Mouse (Mus musculus) 3134 (cell line): ENCODE measurements at regions not wholly inside any gene's neighbourhood (a gene's known extent, or its start where the extent isn't known, plus 50 kb on each side); places are given as distances from the start of the nearest gene placed in this dataset.

Experiments used
- DNase-seq: peaks from one replicate; pipeline ENCODE4 v3.0.0-alpha.2; 2011; ENCODE audit warnings: low spot score; ENCODE audit not compliant: insufficient read length; ENCODE audit errors: extremely low read depth

DNA sequence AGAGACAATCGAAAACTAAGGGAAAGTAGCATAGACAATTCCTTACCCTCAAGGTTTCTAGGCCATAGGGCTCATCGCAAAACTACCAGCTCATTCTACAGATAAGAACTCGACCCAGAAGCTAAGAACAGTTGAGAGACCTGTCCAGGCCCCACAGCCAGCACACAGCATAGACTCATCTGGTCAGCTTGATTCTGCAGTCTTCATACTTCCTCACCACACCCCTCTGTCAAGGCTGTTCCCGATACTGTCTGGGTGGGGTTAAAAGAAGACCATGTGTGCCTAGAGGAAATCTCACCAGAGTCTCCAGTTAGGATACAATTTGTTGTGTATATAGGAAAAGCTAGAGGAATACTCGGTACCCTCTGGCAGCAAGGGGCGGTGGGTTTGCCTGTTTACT lies 91.0 kb upstream of the Cpeb4 start:
- no peak for DNase-seq

DNA sequence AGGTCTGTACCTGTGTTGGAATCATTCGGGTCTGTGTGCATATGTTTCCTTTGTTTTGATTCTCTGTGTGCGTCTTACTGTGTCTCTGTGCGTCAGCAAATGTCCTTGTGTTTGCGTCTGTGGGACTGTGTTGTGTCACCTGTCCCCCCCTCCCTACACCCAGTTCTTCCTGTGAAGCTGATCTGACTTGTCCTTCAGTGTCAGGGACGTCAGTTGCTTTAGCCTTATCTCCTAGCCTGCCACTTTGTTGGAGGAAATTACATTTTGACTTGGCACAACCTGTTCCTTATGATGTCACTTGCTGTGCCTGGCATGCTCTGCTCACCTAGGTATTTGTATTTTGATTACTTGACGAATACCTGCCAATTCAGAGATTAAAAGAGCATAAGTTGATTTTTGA lies 90.4 kb upstream of the Cpeb4 start:
- DNase-seq = no peak

DNA sequence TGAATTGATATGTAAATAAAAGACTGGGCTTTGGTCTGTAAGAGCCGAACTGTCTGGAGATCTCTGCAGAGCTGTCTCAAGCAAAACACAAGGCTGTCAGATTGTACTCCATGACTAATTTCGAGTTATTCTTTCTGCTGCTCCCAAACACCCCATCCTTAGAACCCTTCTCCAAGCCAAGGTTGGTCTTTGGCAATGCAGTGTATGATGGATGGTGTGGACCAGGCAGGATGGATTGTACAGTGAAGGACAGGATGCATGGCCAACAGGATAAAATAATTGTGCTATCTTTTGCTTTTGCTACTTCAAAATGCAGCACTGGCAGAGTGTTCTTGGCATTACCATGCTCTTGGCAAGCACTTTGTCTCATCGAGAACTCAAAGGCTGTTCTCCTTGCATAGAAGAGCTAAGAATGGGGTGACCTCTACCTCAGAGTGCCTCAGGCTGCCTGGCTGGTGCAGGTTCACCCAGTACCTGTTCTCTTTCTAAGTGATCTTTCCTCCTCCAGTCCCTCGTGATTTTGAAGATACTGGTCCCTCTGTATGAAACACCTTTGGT lies 88.4 kb upstream of the Cpeb4 start:
- DNase-seq = no peak

DNA sequence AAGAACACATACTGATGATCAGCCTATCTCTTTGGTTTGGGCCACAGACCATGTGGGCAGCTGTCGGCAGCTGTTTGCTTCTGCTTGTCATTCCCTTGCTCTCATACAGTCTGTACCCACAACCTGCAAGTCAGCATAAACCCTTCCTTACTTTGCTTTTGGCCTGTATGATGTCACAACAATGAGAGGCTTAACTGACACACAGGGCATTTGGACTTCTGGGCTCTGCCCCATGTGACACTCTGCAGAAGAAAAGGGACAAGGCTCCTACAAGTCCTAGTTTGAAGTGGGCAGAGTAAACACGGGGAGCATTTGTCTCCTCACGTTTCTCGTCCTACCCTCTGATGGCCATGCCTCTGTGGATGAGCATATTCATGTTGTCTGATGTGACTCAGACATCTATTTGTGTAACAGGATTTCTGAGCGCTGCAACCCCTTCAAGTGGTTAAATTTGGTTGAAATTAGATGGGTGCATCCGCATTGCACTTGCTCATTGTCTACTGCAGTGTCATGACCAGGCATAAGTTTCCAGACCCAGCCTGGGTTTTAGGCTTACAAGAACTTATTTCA lies 87.6 kb upstream of the Cpeb4 start:
- DNase-seq = no peak

DNA sequence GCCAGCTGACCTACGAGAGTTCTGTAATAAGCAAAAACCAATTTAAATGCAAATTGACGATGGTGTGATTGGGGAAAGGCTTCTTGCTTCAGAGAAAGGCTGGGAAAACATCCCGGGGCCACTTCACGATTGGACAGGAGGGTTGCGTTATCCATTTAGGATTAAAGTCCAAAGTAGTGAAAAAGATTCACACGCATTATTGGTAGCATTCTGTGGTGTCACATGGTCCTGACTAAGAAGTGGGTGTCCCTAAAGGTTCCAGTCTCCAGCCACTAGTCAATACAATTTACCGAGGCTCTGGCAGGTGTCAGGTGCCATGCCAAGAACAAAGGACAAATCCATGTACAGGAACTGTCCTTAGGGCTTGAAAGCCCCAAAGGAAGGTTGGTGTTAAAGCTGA lies 86.9 kb upstream of the Cpeb4 start:
- DNase-seq = no peak

DNA sequence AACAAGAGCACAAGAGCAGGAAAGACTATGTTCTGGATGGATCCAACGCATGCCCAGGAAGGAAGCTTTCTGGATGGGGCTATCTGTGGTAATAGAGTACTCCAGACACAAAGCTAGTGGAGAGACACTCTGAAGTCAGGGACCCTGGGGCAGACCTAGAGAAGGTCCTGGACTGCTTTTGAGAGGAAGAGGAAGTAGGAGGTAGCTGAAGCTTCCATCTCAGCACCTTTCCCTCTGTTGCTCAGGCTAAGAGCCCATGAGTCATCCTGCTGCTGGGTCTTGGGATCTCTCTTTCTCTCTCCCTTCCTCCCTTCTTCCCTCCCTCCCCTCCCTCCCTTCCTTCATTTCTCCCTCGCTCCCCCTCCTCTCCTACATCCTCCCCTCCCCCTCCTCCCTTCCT lies 84.6 kb upstream of the Cpeb4 start:
- no peak for DNase-seq

DNA sequence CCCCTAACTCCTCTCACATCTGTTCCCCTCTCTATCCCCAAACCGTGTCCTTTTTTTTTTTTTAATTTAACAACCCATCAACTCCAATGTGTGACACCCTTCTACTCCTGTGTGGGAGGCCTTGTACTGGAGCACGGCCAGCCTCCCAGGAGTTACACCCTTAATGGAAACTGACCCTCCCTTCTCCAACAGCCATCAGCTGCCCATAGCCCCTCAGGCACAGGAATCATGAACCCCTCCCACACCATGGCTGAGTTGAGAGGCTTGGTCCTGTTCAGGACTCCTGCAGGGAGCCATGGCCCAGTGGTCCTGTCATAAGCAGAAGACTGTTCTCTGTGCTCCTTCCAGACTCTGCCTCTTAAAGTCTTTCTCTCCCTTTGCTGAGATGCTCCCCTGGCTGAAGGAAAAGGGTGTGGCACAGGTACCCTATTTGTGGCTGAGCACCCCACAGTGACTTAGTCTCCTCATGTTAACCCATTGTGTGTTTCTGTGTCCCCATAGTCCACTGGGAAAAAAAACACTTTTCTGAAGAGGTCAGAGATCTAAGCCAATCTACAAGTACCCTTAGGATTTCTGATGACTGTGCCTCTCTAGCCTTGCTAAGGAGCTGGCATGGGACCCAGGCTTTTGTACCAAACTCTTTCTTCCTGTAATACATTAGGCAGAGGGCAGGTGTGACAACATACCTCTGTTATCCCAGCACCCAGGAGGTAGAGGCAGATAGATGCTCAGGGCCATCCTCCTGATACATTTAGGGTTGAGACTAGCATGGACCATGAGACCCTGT lies 83.9 kb upstream of the Cpeb4 start:
- no peak for DNase-seq

DNA sequence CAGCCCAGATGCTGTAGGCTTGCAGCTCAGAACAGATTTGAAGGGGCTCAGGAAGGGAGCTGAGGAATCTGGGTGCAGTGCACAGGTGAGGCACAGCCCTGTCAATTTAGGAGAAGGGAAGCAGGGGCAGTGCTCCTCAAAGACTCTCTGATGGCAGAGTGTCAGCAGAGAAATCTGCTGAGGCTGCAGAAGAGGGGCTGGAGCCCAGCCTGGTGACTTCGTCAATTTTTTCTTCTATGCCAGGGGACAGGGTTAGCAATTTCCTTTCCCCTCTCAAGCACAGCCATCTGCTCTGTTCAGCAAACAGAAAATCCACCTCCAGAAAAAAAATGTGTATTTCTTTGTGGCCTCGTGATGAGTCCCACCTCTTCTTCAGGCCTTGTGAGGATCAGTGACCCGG lies 82.0 kb upstream of the Cpeb4 start:
- DNase-seq = no peak

DNA sequence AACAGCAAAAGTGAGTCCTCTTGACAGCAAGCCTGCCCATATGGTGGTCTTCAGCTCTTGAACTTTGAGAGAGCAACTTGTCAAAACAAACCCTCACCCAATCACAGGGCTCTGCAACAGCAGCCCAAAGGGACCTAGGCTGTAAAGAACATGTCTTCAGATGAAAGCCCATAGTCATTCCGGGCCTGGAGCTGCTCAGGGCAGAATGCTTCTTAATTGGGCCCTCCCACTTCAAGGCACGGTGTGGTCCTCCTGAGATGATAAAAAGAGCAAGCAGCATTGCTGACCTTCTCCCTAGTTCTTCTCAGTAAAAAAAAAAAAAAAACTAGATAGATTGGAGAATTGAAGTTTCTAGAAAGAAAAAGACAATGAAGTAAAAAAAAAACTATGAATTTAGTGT lies 80.7 kb upstream of the Cpeb4 start:
- DNase-seq = no peak

DNA sequence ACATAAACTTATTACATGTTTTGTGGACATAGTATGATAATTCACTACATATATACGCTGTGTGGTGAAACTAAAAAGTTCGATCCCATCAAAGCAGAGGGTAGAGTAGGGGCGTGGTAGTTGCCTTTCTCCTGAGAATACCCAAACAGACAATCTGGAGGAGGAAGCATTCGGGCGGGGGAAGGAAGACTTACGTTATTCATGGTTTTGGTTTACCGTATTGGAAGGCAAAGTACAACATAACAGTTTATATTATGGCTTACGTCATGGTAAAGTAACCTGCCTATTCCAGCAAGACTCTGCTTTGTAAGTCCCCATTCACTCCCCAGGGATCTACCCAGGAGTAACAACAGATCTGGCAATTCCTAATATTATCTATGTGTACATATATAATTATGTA lies 76.9 kb upstream of the Cpeb4 start:
- DNase-seq = no peak

DNA sequence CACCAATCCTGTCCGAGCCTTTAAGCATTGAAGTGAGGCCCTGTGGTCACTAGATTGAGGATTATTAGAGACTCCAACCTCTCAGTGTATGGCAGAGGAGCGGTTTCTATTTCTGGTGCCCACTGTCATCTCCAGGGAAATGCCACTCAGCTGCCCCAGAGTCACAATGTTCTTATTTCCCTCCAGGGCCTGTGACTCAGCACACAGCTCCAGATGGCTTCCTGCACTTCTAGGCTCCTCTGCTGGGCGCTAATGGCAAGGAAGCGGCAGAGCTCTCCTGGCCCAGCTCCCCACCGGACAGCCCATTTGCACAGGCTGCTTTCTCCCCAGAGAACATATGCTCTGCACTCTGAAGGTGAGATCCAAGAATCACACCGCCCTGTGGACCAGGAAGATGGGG lies 75.8 kb upstream of the Cpeb4 start:
- DNase-seq = peak; percentile 78

DNA sequence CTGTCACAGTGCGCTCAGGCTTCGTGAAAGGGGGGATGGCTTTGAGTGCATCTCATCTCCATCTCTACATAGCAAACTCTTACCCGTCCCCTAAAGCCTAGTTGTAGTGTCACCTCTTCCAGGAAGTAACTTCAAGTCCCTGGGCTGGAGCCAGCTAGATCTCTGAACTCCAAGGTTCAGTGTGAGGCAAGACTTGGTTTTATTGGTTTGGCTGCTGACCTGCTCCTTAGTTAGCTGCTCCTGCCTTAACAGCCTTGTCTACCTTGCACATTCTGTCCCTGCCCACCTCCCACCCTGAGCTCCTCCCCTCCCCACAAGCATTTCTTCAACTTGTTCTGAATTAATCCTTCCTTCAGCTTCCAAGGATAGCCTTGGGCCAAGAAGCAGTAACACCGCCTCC lies 70.4 kb upstream of the Cpeb4 start:
- no peak for DNase-seq

DNA sequence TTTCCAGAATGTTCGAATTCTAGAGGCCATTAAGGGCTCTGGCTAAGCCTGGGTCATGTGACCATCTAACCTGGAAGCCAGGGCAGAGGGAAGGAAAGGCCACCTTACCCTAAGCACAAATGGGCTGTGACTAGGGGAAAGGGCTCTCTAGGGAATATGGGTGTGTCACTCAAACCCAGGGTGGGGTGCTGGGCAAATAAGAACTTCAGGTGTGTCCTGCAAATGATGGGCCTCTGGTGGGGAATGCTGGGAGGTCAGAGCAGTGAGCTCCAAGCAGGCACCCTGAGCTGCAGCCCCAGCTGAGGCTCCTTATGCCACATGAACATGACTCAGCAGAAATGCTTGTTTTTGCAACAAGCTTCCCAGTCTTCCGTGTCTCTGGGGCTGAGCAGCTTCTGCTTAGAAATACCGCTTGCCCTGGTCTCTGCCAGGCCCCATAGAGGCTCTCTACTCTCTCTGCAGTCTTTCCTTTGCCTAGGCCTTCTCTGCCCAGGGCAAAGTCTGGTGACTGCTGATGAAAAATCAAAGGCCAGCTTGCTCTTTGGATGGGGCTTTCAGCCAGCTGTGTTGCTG lies 68.6 kb upstream of the Cpeb4 start:
- peak; percentile 63 for DNase-seq

DNA sequence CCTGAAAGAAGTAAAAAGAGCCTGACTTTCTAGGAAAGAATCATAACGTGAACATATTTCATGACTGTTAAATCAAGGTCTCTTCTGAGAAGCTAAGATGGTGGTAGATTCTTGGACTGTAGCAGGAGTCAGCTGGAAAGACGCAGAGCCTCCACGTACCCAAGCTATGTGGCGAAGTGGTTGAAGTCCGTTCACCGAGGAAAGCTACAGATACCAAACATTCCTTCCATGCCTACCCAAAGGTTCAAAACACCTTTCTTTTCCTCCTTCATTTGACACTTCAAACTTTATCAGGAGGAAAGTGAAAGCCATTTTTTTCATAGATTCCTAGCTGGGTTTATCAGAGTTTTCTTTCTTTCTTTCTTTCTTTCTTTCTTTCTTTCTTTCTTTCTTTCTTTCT lies 67.5 kb upstream of the Cpeb4 start:
- no peak for DNase-seq

DNA sequence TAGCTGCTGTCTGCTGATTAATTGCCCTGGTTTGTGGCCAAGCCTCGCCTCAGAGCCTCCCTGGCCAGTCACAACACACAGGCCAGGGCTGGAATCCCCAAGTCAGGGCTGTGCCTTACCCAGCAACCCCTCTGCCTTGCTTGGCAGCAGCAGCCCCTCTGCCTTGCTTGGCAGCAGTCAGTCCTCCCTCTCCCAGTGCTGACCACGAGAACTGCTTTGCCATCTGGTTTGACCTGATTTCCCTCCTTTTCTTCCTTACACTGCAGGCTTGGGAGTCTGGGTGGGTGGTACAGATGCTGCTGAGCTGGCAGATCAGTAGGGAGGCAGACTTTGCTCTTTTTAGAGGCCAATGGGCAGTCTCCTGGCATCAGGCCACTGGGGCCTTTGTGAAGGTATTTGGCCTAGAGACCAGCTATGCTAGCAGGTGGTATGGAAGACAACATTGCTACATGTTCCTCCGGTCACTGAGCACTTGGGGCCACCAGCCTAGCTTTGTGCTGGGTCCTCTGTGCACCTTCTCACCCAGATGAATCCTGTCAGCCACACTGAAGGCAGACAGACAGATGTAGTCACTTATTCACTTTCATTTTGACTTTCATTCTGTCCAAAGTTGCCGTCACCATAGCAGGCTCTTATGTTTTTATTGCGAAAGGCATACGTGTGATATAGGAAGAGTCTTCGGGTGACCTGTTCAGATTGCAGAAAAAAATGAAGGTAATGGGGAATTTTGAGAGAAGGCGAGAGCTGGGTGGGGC lies 64.4 kb upstream of the Cpeb4 start:
- DNase-seq = peak; percentile 85

DNA sequence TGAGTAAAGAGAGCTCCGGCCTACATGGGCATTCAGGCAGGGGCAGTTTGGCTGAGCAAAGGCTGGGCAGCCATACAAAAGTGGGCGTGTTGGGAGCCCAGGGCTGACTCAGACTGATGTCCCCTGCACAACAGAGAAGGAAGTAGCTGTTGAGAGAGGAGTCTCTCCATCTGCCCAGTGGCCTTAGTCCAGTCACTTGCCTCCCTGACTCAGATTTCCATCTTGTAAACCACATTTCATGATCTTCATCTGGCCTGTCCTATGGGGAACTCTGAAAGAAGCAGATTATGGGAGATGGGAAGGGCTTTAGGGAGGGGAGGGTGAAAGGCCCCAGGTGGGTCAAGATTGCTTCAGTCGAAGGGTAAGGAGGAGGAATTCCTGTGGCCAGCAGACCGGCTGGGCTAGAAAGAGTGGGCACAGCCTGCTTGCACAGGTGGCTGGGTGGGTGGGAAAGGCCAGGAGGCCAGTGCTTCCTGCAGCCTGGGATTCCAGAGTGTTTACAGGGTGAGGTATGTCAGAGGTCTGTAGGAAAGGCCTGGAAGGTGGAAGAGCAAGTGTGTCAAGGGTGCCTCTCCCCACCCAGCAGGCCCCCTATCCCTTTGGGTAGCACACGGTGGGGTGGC lies 63.7 kb upstream of the Cpeb4 start:
- peak; percentile 79 for DNase-seq

DNA sequence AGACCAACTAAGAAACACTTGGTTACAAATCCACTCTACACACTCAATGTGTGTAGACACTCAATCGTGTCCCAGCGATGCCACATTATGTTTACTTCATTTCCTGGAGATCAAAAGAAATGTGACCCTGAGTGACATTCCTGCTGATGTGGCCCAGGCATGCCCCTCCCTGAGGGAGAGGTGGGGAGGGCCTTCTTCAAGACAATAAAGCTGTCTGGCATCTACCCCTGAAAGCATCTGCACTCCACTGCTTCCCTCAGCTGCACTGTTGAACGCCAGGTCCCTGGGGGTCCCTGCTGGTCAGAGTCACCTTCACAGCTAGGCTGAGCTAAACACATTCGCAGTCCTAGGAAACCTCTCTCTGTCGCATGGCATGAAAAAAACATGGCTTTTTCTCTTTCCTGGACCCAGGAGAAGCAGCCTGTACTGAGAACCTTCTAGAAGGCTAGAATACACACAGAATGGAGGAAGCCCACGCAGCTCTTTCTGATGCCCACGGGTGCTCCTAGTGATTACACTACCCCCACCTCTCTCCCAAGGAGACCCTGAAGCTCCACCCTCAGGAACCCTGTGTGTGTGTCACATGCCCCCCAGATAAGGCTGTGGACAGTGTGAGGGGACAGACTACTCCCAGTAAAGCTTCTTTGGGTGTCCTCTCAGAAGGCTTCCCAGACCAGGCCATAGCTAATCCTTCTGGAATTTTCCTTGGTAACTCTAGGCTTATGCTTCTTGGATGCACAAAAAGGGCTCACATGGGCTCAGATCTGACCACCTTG lies 61.8 kb upstream of the Cpeb4 start:
- no peak for DNase-seq

DNA sequence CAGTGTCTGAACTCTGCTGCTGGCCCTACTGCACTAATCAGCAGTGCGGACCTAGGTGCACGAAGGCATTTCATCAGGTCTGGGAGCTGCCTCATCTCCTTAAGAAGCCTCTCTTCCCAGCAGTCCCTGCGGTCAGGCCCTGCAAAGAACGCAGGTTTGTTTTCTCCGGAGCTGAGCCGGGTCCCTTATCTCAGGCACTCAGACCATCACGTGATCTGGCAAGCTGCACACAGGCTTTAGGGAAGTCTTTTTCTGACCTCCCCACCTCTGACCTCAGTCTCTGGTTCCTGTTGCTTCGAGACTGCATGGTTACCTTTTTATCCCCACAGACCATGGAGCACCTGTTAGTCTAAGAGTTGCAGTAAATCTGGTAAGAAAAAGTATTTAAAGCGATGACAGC lies 59.8 kb upstream of the Cpeb4 start:
- DNase-seq = no peak

DNA sequence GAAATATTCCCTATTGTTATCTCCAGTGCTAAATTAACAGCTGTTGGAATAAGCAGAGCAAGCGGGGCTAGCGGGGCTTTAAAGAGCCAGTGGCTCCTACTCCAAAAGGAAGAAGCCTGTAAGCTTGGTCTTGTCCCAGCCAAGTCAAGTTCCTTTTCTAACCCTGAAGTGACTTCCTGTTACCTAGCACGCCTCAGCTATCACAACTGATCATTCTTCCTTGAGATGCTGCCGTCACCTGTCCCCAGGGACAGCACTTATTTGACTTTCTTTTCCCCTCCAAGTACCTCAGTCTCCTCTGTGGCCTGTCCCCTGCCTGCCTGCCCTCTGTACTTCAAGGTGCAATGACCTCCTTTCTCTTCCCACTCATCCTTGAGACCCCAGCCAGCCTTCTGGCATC lies 57.4 kb upstream of the Cpeb4 start:
- DNase-seq = no peak

DNA sequence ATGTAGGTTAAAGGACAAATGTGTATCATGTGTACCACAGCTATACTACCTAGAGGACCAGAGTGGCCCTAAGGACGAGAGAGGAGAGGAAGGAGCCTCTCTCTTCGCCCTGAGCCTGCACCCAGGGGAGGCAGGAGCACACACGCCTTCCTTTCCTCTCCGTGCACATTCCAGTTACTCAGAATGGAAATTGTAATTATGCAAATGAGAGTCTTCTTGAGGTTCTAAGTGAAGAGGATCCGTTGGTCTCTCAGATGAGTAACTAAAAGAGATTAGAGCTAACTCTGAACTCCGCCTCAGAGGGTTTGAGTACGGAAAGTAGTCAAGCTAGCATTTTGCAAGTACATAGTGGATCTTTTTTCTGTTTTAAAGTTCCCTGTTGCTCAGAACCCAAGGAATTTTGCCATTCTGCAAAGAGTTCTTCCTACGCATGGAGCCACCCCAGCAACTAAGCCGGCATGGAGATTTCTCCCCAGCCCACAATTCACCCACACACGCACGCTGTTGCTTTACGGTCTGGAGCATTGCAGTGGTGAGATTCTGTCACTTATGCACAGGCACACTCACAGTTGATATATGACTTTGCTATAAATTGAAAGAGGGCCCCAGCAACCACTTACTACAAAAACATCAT lies 56.0 kb upstream of the Cpeb4 start:
- no peak for DNase-seq
